Mouse (Mus musculus) heart, postnatal 4 days (tissue): ENCODE results near the gene Vmn1r204. TPM values are rescaled to one million over a fixed set of nuclear protein-coding genes. Genes with fewer than 3 reads are reported as not detected.
"Not testable (repeated sequence)": the region's sequence is repeated elsewhere in the genome, so short reads cannot be mapped to it uniquely, and the experiment has no call there.

Experiments
- DNase-seq: peaks from one replicate; pipeline ENCODE4 v3.0.0; 2021
- total RNA-seq, 2 experiments: library from RNA; stranded (reverse); gene quantifications; 2 replicates each; pipeline ENCODE4 v1.2.3; 2021

The Vmn1r204 gene
- not detected for total RNA-seq

DNA sequence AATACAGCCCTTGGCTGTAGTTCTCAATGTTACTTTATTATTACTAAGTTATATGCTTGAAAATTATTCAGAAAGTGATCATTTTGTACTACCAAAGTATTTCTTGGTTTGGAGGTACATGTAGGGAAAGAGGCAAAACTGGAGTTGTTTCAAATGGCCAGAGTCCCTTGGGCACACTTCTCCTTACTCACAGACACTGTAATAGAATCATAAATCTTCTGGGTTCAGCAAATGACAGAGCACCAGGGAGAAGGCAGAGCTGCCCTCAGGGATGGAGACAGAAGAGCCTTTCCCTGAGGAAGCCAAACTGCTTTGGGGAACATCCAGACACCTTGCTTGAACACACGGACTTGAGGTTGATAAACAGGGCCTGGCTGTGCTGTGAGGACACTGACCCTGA, at the start of gene Vmn1r204:
Gene Vmn1r204, plus strand, starts transcription at position 301 of the 400 bp plus-strand sequence.
- not testable (repeated sequence) for DNase-seq

DNA sequence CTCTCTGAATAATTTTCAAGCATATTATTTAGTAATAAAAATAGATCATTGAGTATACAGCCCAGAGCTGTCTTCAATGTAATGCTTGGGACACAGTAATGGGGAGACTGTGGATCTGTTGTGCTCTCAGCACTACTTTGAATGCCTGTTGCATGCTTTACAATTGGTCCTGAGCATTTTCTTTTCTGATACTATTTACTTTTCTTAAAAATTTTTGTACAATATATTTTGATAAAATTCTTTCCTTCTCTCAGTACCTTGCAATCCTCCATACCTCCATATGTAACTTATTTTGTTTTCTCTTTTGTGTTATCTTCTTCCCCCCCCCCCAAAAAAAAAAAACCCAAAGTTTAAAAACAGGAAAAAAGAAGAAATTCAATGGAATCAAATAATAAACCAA, 47.7 kb upstream of the Vmn1r204 start, which contains the start of gene Vmn1r202:
Gene Vmn1r202, minus strand, starts transcription at position 101 of the 400 bp plus-strand sequence.
- DNase-seq, result no peak

DNA sequence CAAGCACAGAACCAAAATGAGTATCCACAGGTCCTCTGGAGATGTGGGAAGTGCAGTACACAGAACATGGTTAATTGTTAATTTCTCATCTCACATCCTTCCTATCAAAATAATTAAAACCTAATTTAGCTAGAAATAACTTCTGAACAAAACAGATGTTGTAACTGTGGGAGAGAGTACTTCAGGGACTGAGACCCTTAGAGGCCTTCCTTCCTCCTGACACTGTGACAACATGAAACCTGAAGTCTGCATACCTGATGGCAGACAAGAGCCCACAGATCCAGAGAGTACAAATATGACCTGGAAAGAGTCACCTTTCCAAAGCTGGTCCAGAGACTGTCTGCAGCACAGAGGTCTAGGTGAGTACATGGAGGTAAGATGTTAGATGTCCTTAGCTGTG, 35.2 kb upstream of the Vmn1r204 start, which contains the start of gene Vmn1r203:
Gene Vmn1r203, plus strand, starts transcription at position 301 of the 400 bp plus-strand sequence.
- no peak for DNase-seq

DNA sequence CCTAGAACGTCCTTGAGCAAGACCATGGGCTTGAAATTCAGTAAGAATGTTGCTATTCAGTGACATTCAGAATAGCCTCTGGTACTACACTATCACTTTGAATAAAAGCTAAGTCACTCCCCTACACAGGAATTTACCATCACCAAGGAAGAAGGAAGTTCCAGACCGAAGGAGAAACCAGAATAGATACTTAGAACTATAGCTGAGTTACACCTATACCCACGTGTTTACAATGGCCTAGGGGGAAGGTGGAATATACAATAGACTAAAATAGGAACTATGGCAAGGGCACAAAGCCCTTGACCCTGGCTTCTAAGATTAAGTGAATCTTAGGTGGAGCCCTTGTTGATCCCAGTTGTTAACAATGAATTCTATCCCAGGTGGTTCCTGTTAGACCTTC, 21.9 kb downstream of the Vmn1r204 start:
- not testable (repeated sequence) for DNase-seq

GRCm38 (mm10) chr13:22583336-22583735, 30.3 kb downstream of the Vmn1r204 start:
- not testable (repeated sequence) for DNase-seq

- no peak for DNase-seq
Measured at GRCm38 (mm10) chr13:22592900-22593299, 39.9 kb downstream of the Vmn1r204 start, which contains the start of gene Vmn1r205. Gene Vmn1r205, minus strand, starts transcription at chr13:22593000.

Other genes with a start within 250 kb of the Vmn1r204 start
- gene Vmn1r197, start 228.6 kb upstream of the Vmn1r204 start, total RNA-seq, result not detected
- not detected for gene Vmn1r198, start 202.8 kb upstream of the Vmn1r204 start, total RNA-seq
- not detected for gene Vmn1r199, start 173.4 kb upstream of the Vmn1r204 start, total RNA-seq
- gene Vmn1r200, start 162.8 kb upstream of the Vmn1r204 start, total RNA-seq, result not detected
- gene Vmn1r201, start 81.3 kb upstream of the Vmn1r204 start, total RNA-seq, result not detected
- under 1 TPM in 1 of 2 experiments, not detected in 1; 0.05 TPM for gene Vmn1r202, start 47.8 kb upstream of the Vmn1r204 start, total RNA-seq
- not detected for gene Vmn1r203, start 35.1 kb upstream of the Vmn1r204 start, total RNA-seq
- gene Vmn1r205, start 39.8 kb downstream of the Vmn1r204 start, total RNA-seq, result not detected
- not detected for gene Vmn1r206, start 71.1 kb downstream of the Vmn1r204 start, total RNA-seq
- not detected for gene Vmn1r207-ps, start 176.4 kb downstream of the Vmn1r204 start, total RNA-seq
- not detected for gene Vmn1r208, start 224.2 kb downstream of the Vmn1r204 start, total RNA-seq